Mouse (Mus musculus) urinary bladder, adult 2 months (tissue): ENCODE data around the gene Cd82. TPM values are rescaled to one million over a fixed set of nuclear protein-coding genes. Genes with fewer than 3 reads are reported as not detected.

Experiments
- DNase-seq: peaks from one replicate; pipeline ENCODE4 v3.0.0; 2022; ENCODE audit warnings: low spot score
- polyA plus RNA-seq: library from polyadenylated mRNA; depleted of rRNA; stranded (reverse); fragments of >200 nt; gene quantifications from 2 replicates; pipeline ENCODE4 v1.2.3, GENCODE M21; 2012; rRNA removed

Gene Cd82
- polyA plus RNA-seq: 95.1 and 96.4 TPM in 2 replicates

- DNase-seq: no peak
Measured at GRCm38 (mm10) chr2:93462760-93463159, at the start of gene Cd82. TSS of gene Cd82 (minus strand) at chr2:93463140.

DNA sequence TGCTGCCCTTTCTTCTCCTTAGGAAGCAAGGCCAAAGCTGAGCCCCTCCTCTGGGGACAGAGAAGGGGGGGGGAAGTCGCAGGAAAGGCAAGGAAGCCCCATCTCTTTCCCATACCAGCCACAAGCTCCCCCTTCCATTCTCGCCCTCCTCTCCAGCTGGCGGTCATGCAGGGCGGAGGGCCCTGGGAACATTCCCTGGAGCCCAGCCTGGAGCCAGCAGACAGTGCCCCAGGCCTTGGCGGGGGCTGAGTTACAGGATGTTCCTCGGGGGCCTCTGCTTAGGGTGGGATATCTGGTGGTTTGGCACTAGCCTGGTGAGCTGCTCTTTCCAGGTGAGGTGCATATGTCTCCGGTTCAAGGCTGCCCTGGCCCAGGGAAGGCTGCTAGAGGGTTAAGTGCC lies 49.2 kb upstream of the Cd82 start:
- no peak for DNase-seq

- DNase-seq: no peak
Measured at GRCm38 (mm10) chr2:93510839-93511238, 47.9 kb upstream of the Cd82 start.

GRCm38 (mm10) chr2:93509777-93510750 lies 47.1 kb upstream of the Cd82 start:
- DNase-seq: no peak

GRCm38 (mm10) chr2:93505091-93505490 lies 42.2 kb upstream of the Cd82 start:
- no peak for DNase-seq

- no peak for DNase-seq
Measured at GRCm38 (mm10) chr2:93503353-93503752, 40.4 kb upstream of the Cd82 start.

DNA sequence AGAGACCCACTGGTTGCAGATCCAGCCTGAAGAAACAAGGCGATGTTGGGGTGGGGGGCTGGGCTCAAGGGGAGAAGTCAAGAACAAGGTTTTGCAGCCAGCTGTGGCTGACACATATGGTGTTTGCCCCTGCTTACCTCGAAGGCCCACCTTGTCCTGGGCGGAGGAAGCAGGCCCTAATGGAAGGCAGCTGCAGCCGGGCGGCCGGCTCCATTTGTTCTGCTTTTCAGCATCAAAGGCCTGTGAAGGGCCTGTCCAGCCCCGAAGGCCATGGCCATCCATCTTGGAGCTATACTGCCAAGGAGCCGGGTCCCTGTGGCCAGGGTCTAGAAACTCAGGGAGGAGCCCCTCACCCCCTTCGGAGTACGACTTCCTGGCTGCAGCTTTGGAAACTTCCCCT lies 38.4 kb upstream of the Cd82 start:
- DNase-seq: no peak

DNA sequence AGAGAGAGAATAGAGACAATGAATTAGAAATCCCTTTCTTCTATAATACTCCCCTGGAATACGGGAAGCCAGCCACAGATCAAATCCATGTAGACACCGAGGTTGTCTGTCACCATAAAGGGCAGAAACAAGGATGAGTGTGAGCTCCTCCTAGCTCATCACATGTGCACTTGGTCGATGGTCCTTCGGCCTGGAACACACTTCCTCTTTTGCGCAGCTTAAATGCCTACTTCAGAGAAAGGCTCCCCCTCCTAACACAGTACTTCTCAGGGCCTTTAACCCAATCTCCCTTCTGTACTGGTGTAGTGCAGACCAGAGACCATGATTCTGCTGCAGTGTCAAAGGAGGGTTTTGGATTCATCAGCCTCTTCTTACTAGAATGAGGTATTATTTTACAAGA lies 34.3 kb upstream of the Cd82 start:
- no peak for DNase-seq

DNA sequence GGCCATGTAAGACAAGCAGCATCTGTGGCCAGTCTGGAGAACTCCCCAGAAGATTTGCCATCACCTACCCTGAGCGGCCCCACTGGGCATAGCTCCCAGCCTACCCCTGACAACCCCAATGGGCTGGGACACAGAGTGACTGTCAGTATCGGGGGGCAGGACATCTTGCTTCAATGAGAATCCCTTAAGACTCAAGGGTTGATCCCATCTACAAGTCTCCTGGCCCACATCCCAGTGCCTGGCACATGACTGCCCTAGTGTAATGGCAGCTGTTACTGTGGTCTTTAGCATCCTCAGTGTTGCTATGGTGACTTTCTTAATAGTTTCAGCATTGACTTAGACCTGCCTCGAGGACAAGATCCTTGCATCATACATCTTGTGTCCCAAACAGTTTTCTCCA lies 32.2 kb upstream of the Cd82 start:
- DNase-seq: no peak

DNA sequence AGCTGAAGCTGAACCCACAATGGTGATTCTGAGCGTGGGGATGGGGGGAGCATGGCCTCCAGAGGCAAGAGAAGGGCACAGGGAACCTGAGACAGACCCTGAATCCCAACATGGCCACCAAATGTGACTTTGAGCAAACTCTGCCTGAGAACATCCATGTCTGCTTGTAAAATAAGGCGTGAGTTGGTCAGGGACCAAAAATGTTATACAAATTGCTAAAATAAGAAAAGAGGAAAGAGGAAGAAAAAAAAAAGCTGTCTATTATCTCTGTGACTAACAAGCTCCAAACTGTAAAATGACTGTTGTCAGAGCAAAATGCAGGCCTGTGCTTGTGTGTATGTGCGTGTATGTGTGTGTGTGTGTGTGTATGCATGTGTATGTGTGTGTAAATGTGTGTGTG lies 30.6 kb upstream of the Cd82 start:
- no peak for DNase-seq

GRCm38 (mm10) chr2:93490516-93490915 lies 27.6 kb upstream of the Cd82 start:
- DNase-seq: no peak

GRCm38 (mm10) chr2:93488911-93489587 lies 26.1 kb upstream of the Cd82 start:
- DNase-seq: no peak

GRCm38 (mm10) chr2:93485459-93485858 lies 22.5 kb upstream of the Cd82 start:
- no peak for DNase-seq

GRCm38 (mm10) chr2:93482036-93482644 lies 19.2 kb upstream of the Cd82 start:
- DNase-seq: no peak

DNA sequence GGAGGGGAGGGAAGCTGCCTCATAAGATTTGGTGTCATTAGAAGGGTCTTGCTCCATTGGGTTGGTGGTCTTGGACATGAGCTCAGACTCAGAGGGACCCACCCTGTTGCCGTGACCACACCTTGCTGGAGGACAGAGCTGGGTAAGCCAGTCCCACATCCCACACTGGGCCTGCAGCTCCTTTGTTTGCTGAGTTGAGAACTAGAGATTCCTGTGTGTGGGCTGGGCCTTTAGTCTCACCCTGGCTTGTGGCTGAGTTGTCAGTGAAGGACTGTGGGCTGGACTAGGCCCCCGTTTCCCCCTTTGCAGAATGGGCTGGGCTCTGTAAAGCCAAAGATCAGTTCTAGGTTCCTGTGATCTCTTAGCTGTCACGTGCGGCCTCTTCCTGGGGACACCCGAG lies 15.8 kb upstream of the Cd82 start:
- no peak for DNase-seq

DNA sequence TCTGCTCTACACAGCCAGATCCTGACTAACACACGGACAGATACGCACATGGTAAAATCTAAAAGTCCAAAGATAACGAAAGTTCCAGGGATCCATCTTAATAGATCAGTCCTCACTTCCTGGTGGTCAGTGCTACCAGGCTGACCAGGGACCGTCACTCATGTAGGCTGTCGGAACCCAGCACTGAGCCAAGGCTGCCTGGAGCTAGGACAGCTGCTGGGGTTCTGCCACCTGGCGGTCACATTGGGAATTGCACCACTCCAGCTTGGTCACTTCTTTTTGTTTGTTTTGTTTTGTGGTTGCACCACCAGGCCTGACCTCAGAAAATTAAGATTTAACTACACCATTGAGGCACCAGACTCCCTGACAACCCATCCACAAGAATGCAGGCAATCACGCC lies 14.6 kb upstream of the Cd82 start:
- no peak for DNase-seq

GRCm38 (mm10) chr2:93476487-93476886 lies 13.5 kb upstream of the Cd82 start:
- no peak for DNase-seq

DNA sequence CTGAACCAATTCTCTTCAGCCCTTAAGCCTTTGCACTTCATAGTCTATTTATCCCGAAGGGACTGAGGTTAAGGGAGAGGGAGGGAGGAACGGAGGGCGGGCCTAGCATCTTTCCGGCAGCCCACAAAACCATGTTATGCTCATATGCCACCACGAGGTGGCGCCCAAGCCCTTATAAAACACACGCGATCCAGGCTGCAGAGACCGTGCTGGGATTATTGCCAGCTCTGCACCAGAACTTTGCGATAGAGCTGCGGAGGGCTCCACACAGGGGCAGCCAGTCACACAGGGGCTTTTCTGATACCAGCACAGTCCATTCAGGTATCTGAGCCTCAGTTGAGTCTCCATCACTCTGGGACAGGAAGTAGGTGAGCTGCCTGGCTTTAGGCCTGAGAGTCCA lies 12.1 kb upstream of the Cd82 start:
- peak; percentile 79 for DNase-seq

DNA sequence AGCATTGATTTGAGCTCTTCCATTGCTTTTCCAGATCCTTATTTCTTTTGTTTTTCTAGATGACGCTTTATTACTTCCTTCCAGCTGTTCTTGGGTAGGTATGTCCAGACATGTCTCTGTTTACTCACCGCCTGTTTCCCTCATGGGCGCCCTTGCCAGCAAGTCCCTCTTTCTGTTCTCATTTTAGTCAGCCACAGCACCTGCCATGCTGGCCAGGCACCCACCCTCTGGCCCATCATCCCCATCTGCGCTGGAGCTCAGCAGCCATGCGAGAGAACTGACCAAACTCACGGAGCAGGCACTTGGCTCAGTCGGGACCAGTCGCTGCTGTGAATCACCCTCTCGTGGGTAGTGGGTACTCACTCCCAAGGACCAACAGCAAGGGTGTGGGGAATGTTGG lies 11.0 kb upstream of the Cd82 start:
- DNase-seq: no peak

- DNase-seq: peak; percentile 58
Measured at GRCm38 (mm10) chr2:93470849-93471576, 8.1 kb upstream of the Cd82 start.

GRCm38 (mm10) chr2:93470127-93470526 lies 7.2 kb upstream of the Cd82 start:
- no peak for DNase-seq

- DNase-seq: no peak
Measured at GRCm38 (mm10) chr2:93469118-93469517, 6.2 kb upstream of the Cd82 start.
